Mouse (Mus musculus): ENCODE results near the gene Gjb3. TPM values are rescaled to one million over a fixed set of nuclear protein-coding genes. Genes with fewer than 3 reads are reported as not detected.

Gjb3 gene
- total and polyA plus RNA-seq, 3 experiments: not detected

DNA sequence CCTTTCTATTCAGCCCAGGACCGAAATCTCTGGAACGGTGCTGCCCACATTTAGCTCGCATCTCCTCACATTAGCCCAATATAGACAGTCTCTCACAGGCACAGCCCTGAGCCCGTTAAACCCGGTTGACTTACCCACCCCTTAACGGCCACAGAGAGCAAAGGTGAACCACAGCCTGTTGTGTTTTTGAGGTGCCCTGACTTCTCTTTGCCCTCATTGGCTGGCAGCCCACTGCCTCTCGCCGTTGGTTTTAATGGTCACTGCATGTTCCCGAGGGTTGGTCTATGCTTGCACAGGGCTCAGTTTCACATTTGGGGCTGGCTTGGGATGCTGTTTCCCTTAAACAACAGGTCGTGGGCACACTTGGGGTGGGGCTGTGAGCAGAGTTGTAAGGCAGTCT, 6.3 kb downstream of the Gjb3 start:
- Histone ChIP-seq H3K4me3 (replicated peaks in 1 of 3; ENCODE audit: low read depth in 2 of 3, low read length in 2 of 3, poor library complexity in 1 of 3) (no peak overlapping the region), H3K9ac (ENCODE audit: insufficient read depth, low read depth) (no peak overlapping the region), H3K79me2 (replicated peaks; ENCODE audit: control insufficient read depth, extremely low read depth, insufficient read depth, poor library complexity, severe bottlenecking) (no peaks in the 10 kb centered on the region), H3K27ac (ENCODE audit: insufficient read depth, low read depth) (no peak overlapping the region), H3K27me3 (replicated peaks) (peaks cover 14% of the 10 kb centered on the region), H3K36me3 (replicated peaks in 1 of 2; ENCODE audit: control insufficient read depth in 1 of 2, insufficient read depth in 1 of 2, low read length in 1 of 2) (no peaks in the 10 kb centered on the region), H3K4me1 (ENCODE audit: control insufficient read depth in 1 of 2, insufficient read depth in 2 of 2) (peaks cover 5 to 6% of the 10 kb centered on the region in 2 experiments), H3K9me3 (replicated peaks; ENCODE audit: low read length) (no peaks in the 10 kb centered on the region), H3K4me2 (ENCODE audit: insufficient read depth, low read depth, poor library complexity, severe bottlenecking) (no peak overlapping the region)
- in situ Hi-C loops (cut with MboI; ENCODE audit: low pct_ligation_motif_present, low pct_unique_long_range_greater_than_20kb, low sequenced_read_pairs): no loop called here
- no peak for TF ChIP-seq POLR2A (IDR thresholded peaks at IDR 0.05; ENCODE audit: low read depth, low read length)
- no peak for TF ChIP-seq GABPA (IDR thresholded peaks at IDR 0.05; ENCODE audit: insufficient replicate concordance, low read depth, low read length)
- TF ChIP-seq ZNF384 (IDR thresholded peaks at IDR 0.05; ENCODE audit: low read depth, low read length): no peak
- TF ChIP-seq EP300 (IDR thresholded peaks at IDR 0.05; ENCODE audit: low read length): no peak
- TF ChIP-seq USF1 (IDR thresholded peaks at IDR 0.05; ENCODE audit: low read depth, low read length): no peak
- no peak for TF ChIP-seq USF2 (conservative IDR thresholded peaks at IDR 0.05; ENCODE audit: low read depth, low read length)
- no peak for TF ChIP-seq MEF2A (IDR thresholded peaks at IDR 0.05; ENCODE audit: borderline replicate concordance, low read depth, low read length)
- no peak for TF ChIP-seq KAT2A (IDR thresholded peaks at IDR 0.05; ENCODE audit: insufficient replicate concordance, low read length)
- no peak for TF ChIP-seq SMC3 (IDR thresholded peaks at IDR 0.05; ENCODE audit: low read depth, low read length)
- TF ChIP-seq JUND (conservative IDR thresholded peaks at IDR 0.05; ENCODE audit: low read depth, low read length): no peak
- no peak for TF ChIP-seq ZC3H11A (IDR thresholded peaks at IDR 0.05; ENCODE audit: low read depth, low read length)
- TF ChIP-seq MYC (IDR thresholded peaks at IDR 0.05; ENCODE audit: low read depth, low read length): no peak
- no peak for TF ChIP-seq MXI1 (IDR thresholded peaks at IDR 0.05; ENCODE audit: low read depth, low read length)
- TF ChIP-seq JUN (IDR thresholded peaks at IDR 0.05; ENCODE audit: insufficient read depth, low read depth, low read length): no peak
- dilution Hi-C loops (cut with MboI; ENCODE audit: extremely low pct_ligation_motif_present, extremely low pct_unique_long_range_greater_than_20kb, low sequenced_read_pairs): no loop called here
- no peak for DNase-seq (ENCODE audit: extremely low read depth)

DNA sequence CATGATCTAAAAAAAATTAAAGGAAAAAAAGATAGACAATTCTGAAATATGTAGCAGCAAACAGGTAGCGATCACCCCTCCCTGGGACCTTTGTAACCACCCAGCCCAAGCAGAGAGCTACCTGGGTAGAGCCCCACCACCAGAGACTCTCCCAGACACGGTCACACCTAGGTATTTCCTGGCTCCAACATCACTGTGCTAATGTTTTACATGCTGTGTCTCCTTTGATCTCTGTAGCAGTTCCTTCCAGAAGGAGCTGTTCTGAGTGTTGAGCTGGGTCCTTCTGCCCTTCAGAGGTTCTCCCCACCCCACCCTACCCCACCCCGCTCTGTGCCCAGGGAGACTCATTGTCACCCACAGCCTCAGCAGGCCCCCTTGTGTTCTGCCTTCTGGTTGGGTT, 7.0 kb downstream of the Gjb3 start:
- Histone ChIP-seq H3K27me3 (replicated peaks) (peaks cover 17% of the 10 kb centered on the region), H3K36me3 (replicated peaks in 1 of 2; ENCODE audit: control insufficient read depth in 1 of 2, insufficient read depth in 1 of 2, low read length in 1 of 2) (no peaks in the 10 kb centered on the region), H3K9me3 (replicated peaks; ENCODE audit: low read length) (no peaks in the 10 kb centered on the region), H3K4me1 (ENCODE audit: control insufficient read depth in 1 of 2, insufficient read depth in 2 of 2) (peaks cover 5 to 6% of the 10 kb centered on the region in 2 experiments), H3K4me2 (ENCODE audit: insufficient read depth, low read depth, poor library complexity, severe bottlenecking) (no peak overlapping the region), H3K9ac (ENCODE audit: insufficient read depth, low read depth) (no peak overlapping the region), H3K79me2 (replicated peaks; ENCODE audit: control insufficient read depth, extremely low read depth, insufficient read depth, poor library complexity, severe bottlenecking) (no peaks in the 10 kb centered on the region), H3K4me3 (replicated peaks in 1 of 3; ENCODE audit: low read depth in 2 of 3, low read length in 2 of 3, poor library complexity in 1 of 3) (no peak overlapping the region), H3K27ac (ENCODE audit: insufficient read depth, low read depth) (no peak overlapping the region)
- in situ Hi-C loops (cut with MboI; ENCODE audit: low pct_ligation_motif_present, low pct_unique_long_range_greater_than_20kb, low sequenced_read_pairs): no loop called here
- no peak for TF ChIP-seq POLR2AphosphoS2 (IDR thresholded peaks at IDR 0.05; ENCODE audit: low read depth, low read length)
- no peak for TF ChIP-seq HCFC1 (IDR thresholded peaks at IDR 0.05; ENCODE audit: low read depth, low read length)
- TF ChIP-seq EP300 (IDR thresholded peaks at IDR 0.05; ENCODE audit: low read length): no peak
- no peak for TF ChIP-seq ZC3H11A (IDR thresholded peaks at IDR 0.05; ENCODE audit: low read depth, low read length)
- TF ChIP-seq KAT2A (IDR thresholded peaks at IDR 0.05; ENCODE audit: insufficient replicate concordance, low read length): no peak
- TF ChIP-seq JUND (conservative IDR thresholded peaks at IDR 0.05; ENCODE audit: low read depth, low read length): no peak
- no peak for TF ChIP-seq SIN3A (IDR thresholded peaks at IDR 0.05; ENCODE audit: low read length)
- no peak for TF ChIP-seq MAZ (IDR thresholded peaks at IDR 0.05; ENCODE audit: low read depth, low read length)
- TF ChIP-seq RAD21 (IDR thresholded peaks at IDR 0.05; ENCODE audit: low read depth, low read length): no peak
- TF ChIP-seq CHD2 (IDR thresholded peaks at IDR 0.05; ENCODE audit: low read length): no peak
- no peak for TF ChIP-seq IRF4 (IDR thresholded peaks at IDR 0.05; ENCODE audit: low read depth, low read length)
- no peak for TF ChIP-seq ZNF384 (IDR thresholded peaks at IDR 0.05; ENCODE audit: low read depth, low read length)
- TF ChIP-seq SMC3 (IDR thresholded peaks at IDR 0.05; ENCODE audit: low read depth, low read length): no peak
- TF ChIP-seq NRF1 (IDR thresholded peaks at IDR 0.05; ENCODE audit: low read depth, low read length): no peak
- TF ChIP-seq ZMIZ1 (IDR thresholded peaks at IDR 0.05; ENCODE audit: low read depth, low read length): no peak
- no peak for TF ChIP-seq CTCF (conservative IDR thresholded peaks at IDR 0.05 in 1 of 2, IDR thresholded peaks at IDR 0.05 in 1 of 2; ENCODE audit: low read depth in 2 of 2, low read length in 2 of 2)
- dilution Hi-C loops (cut with MboI; ENCODE audit: extremely low pct_ligation_motif_present, extremely low pct_unique_long_range_greater_than_20kb, low sequenced_read_pairs): no loop called here
- no peak for DNase-seq (ENCODE audit: extremely low read depth)

Measured in CH12.LX (cell line).